Mouse (Mus musculus) hindbrain, embryonic 10.5 days (tissue): ENCODE data around the gene Eif4a1. TPM values are rescaled to one million over a fixed set of nuclear protein-coding genes. Genes with fewer than 3 reads are reported as not detected.

ENCODE experiments used
- DNase-seq: peaks from one replicate; pipeline ENCODE4 v3.0.0-alpha.2; 2017; ENCODE audit warnings: low spot score
- H3K27ac ChIP-seq: fragments of 300-500 bp; sonication (generic); 2 replicates; pipeline ENCODE4 v1.5.1; 2016; ENCODE audit warnings: mild to moderate bottlenecking, moderate library complexity
- H3K27me3 ChIP-seq: fragments of 300-500 bp; sonication (generic); 2 replicates; pipeline ENCODE4 v1.6.1; 2016; ENCODE audit warnings: mild to moderate bottlenecking; ENCODE audit not compliant: poor library complexity, insufficient read depth, severe bottlenecking
- H3K36me3 ChIP-seq: fragments of 300-500 bp; sonication (generic); 2 replicates; pipeline ENCODE4 v1.6.1; 2016; ENCODE audit warnings: mild to moderate bottlenecking, moderate library complexity
- H3K4me1 ChIP-seq: fragments of 300-500 bp; sonication (generic); replicated peaks from 2 replicates; pipeline ENCODE4 v1.6.1; 2016; ENCODE audit warnings: mild to moderate bottlenecking
- H3K4me3 ChIP-seq: fragments of 300-500 bp; sonication (generic); 2 replicates; pipeline ENCODE4 v1.5.1; 2016; ENCODE audit warnings: mild to moderate bottlenecking, moderate library complexity
- H3K9me3 ChIP-seq: fragments of 300-500 bp; sonication (generic); 2 replicates; pipeline ENCODE4 v1.6.1; 2016; ENCODE audit warnings: mild to moderate bottlenecking, moderate library complexity
- WGBS: fragments of 180-500 bp; shearing (Covaris S2); methylation state at CpG from one replicate; pipeline ENCODE4 v1.1.7; 2016; 5-methylcytosine and 5-hydroxymethylcytosine counted together
- polyA plus RNA-seq: library from polyadenylated mRNA; unstranded; fragments of >200 nt; fragmentation: Nextera tagmentation; extraction: Ambion mirVana; gene quantifications from 2 replicates; pipeline ENCODE4 v1.2.1, GENCODE M21; 2016

The Eif4a1 gene
- polyA plus RNA-seq, 1 experiment from 2014 or later = 935 TPM

DNA sequence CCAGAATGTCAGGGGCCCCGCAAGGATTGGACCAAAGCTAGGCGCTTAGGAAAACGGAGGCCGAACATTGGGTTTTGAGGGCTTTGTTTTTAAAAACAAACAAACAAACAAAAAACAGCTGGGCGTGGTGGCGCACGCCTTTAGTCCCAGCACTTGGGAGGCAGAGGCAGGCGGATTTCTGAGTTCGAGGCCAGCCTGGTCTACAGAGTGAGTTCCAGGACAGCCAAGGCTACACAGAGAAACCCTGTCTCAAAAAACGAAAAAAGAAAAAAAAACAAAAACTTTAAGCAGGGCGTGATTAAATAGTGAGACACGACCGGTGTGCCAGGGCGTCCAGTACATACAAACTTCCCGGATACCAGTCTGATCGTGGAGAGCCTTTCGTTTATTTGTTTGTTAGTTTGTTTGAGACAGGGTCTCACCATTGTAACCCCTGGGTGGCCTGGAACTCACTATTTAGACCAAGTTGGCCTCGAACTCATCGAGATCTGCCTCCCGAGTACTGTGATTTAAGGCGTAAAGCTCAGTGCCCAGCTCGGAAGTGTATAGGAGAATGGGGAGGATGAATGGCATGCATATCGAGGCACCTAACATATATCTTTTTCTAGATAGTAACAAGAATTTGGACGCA is 10.1 kb upstream of the Eif4a1 start:
- no peak for DNase-seq
- Histone ChIP-seq H3K9me3 (no peaks in the 10 kb centered on the region), H3K36me3 (peaks cover 33% of the 10 kb centered on the region), H3K4me1 (peaks cover 50% of the 10 kb centered on the region), H3K27me3 (peaks cover 14% of the 10 kb centered on the region; the same call in 1 of the 2 replicates), H3K4me3 (peak overlapping the region; percentile 82), H3K27ac (peak overlapping the region; percentile 93)
- WGBS = 29% methylated on average over 24 of the region's 24 CpGs

DNA sequence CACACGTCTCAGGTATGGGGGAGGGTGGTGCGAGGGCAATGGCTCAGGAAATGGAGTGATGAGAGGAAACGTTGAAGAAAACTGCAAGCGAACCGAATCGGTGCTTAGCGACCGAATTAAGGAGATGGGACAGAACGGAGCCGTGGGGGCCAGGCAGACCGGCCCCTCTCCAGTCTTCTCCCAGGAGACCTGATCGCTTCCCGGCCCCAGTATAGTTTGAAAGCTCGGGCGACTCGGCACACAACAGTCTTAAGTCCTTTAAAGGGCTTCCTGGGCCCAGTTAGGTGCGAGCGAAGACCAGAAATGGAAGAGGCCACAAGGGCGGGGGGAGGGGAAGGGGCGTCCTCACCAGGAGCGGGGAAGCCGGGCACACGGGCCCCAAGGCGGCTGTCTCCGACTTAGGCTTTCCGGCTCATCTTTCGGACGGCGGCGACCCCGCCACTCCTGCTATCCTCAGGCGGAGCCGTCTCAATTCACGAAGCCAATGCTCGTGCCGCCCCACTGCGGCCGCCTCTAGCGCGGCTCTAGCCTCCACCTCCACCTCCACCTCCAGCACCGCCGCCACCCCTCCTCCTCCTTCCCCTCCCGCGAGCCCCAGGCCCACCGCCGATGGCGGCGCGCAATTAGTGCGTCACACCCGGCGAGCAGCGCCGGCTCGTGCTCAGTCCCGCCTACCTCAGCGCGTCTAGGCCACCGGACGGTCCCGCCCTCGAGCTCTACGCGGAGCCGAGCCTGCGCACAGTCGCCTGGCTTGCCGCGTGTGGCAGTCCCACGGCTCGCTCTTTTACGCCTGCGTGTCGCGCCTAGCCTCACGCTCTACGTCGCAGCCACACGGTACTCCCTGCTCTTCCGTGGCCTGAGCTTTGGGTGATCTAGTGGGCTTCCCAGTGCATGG is 9.3 kb upstream of the Eif4a1 start, which contains the start of gene Senp3:
TSS of gene Senp3 (minus strand) at position 771 of the 895 bp plus-strand sequence.
- Histone ChIP-seq H3K4me1 (peaks cover 45% of the 10 kb centered on the region), H3K9me3 (no peaks in the 10 kb centered on the region), H3K27me3 (peaks cover 7% of the 10 kb centered on the region; the same call in 1 of the 2 replicates), H3K27ac (peak within 1 kb of the TSS; percentile 93), H3K4me3 (peak within 1 kb of the TSS; percentile 82), H3K36me3 (peaks cover 41% of the 10 kb centered on the region)
- WGBS = under 1% methylated on average over 80 of the region's 80 CpGs
- DNase-seq = peak; percentile 98

DNA sequence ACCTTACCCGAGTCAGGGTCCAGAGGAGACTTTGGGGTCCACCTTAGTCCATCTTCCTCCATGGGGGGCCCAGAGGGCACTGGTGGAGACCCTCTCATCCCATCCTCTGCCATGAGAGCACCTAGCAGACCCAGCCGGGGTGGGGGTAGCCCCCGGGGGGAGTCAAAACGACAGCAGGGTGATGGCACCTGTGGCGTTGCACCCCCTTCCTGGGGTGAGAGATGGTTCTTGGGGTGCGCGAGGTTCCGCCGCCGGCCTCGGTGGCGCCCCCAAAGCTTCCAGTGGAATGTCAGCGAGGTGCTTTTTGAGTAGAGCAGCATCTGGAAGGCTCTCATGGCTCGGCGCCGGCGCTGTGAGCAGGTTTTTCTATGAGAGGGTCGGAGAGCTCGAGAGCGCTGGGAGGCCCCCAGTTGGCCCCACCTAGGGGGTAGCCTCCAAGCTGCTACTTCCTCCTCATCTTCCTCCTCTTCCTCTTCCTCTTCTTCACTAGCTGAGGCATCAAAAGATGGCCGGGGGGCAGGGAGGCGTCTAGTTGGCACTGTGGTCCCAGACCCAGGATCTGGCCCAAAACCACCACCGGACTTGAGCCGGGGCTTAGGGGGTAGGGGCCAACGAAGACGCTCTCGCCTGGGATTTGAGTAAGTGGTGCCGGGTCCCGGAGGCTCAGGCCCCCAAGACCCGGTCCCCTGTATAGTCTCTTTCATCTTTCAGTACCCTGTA is 8.1 kb upstream of the Eif4a1 start:
- peaks cover 53% of the 10 kb centered on the region for H3K36me3 ChIP-seq
- 91% methylated on average over 30 of the region's 30 CpGs for WGBS
- peaks cover 7% of the 10 kb centered on the region; the same call in 1 of the 2 replicates for H3K27me3 ChIP-seq
- H3K4me1 ChIP-seq = peaks cover 38% of the 10 kb centered on the region
- DNase-seq = no peak
- peak overlapping the region; percentile 82 for H3K4me3 ChIP-seq
- no peak overlapping the region; the same call in 1 of the 2 replicates for H3K27ac ChIP-seq
- H3K9me3 ChIP-seq = no peaks in the 10 kb centered on the region

DNA sequence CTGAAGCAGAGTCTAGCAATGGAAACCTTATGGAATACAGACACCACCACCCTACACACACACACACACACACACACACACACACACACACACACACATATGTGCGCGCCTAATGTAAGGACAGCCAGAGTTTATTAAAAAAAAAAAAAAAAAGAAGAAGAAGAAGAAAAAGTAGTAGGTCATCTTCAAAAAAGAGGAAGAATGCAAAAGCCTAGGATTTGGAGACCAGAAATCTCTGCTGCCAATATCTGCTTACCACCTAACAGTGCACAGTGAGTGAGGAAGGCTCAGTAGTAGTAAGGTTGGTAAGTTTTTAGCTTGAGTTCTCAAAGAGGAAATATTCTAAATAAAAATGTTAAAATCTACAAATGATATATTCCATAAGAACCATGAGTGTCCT is 6.9 kb upstream of the Eif4a1 start:
- no peaks in the 10 kb centered on the region for H3K9me3 ChIP-seq
- WGBS = 97% methylated on average over 2 of the region's 2 CpGs
- peaks cover 38% of the 10 kb centered on the region for H3K4me1 ChIP-seq
- no peak overlapping the region for H3K27ac ChIP-seq
- H3K36me3 ChIP-seq = peaks cover 65% of the 10 kb centered on the region
- no peak for DNase-seq
- H3K27me3 ChIP-seq = no peaks in the 10 kb centered on the region; the same call in 1 of the 2 replicates
- no peak overlapping the region for H3K4me3 ChIP-seq

DNA sequence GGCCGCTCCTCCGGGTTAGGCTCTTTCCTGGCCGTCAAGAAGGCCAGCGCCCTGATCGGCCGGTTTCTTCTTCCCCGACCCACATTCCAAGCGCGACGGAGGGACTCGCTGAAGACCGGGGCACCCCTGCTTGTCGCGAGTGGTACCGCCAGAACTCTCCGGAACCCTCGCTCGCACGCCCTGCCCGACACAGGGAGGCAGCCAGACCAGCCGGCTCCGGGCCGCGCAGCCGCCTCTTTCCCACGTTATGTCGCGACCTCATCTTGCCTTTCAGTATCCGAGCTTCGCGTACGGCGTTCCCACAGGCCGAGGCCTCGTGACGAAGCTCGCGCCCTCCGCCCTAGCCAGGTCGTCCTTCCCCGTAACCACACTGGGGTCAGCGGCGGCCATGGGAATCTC is 498 bp downstream of the Eif4a1 start:
- Histone ChIP-seq H3K27me3 (no peaks in the 10 kb centered on the region), H3K9me3 (no peaks in the 10 kb centered on the region), H3K27ac (peak overlapping the region; percentile 98), H3K4me1 (peaks cover 26% of the 10 kb centered on the region), H3K4me3 (peak overlapping the region; percentile 100), H3K36me3 (peaks cover 88% of the 10 kb centered on the region)
- DNase-seq = no peak
- under 1% methylated on average over 43 of the region's 43 CpGs for WGBS

DNA sequence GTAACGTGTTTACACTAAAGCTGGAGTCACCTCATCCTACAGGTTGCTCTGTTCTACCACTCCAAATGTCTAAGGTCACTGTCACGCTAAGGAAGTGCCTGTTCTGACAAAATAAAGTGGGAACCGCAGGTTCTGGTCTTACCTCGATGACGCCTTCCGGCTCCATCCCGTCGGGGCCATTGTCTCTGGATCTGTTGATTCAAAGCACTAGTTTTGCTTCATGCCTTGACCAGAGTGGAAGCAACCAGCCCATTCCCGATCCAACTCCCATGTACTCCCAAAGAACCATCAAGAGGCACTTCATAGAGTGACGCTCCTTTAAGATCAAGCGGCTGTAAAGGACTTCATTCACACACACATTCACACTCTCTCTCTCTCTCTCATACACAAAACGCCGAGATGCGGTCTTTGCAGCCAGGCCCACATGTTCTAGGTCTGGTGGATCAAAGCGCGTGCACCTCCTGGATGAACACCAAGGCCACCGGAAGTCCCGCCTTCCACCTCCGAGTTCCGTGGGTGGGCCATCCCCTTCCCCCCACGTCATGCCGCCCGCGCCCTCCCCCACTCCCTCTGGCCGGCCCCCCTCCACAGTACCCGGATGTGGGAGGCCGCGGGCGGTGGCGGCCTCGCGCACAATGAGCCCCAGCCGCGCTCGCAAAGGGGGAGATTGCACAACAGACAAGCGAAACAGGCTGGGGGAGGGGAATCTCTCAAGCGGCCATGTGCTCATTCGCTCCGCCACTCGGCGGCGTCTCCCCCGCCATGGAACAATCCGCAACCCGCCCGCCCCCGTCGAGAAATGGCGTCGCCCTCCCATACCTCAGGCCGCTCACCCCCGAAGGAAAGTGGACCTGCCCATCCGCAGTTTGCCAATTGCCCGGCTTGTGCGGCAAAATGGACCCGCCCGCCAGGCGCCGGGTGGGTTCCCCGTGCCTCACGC is 1.2 kb downstream of the Eif4a1 start:
- H3K36me3 ChIP-seq = peaks cover 88% of the 10 kb centered on the region
- peak overlapping the region; percentile 98 for H3K27ac ChIP-seq
- WGBS = 1% methylated on average over 61 of the region's 61 CpGs

DNA sequence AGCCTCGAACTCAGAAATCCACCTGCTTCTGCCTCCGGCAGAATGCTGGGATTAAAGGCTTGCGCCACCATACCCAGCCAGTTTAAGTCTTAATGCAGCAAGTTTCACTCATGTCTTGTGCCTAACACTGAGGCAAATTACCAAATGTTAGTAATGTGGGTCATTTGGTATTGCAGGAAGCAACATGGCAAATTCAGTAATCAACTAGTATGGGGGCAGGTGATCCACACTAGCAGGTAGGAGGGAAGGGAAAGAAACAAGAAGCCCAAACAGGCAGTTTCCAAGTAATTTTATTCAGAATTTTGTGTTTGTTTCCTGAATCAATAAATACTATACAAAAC is 5.6 kb downstream of the Eif4a1 start:
- Histone ChIP-seq H3K27ac (no peak overlapping the region), H3K4me3 (no peak overlapping the region), H3K36me3 (peaks cover 81% of the 10 kb centered on the region), H3K4me1 (peaks cover 39% of the 10 kb centered on the region), H3K9me3 (no peaks in the 10 kb centered on the region), H3K27me3 (no peaks in the 10 kb centered on the region)
- DNase-seq = no peak
- WGBS = 89% methylated on average over 3 of the region's 3 CpGs

More for the DNA sequence above, 1.2 kb downstream of the Eif4a1 start:
- H3K4me1 ChIP-seq = peaks cover 26% of the 10 kb centered on the region
- H3K27me3 ChIP-seq = no peaks in the 10 kb centered on the region
- H3K4me3 ChIP-seq = peak overlapping the region; percentile 100
- peak; percentile 93 for DNase-seq
- no peaks in the 10 kb centered on the region for H3K9me3 ChIP-seq

DNA sequence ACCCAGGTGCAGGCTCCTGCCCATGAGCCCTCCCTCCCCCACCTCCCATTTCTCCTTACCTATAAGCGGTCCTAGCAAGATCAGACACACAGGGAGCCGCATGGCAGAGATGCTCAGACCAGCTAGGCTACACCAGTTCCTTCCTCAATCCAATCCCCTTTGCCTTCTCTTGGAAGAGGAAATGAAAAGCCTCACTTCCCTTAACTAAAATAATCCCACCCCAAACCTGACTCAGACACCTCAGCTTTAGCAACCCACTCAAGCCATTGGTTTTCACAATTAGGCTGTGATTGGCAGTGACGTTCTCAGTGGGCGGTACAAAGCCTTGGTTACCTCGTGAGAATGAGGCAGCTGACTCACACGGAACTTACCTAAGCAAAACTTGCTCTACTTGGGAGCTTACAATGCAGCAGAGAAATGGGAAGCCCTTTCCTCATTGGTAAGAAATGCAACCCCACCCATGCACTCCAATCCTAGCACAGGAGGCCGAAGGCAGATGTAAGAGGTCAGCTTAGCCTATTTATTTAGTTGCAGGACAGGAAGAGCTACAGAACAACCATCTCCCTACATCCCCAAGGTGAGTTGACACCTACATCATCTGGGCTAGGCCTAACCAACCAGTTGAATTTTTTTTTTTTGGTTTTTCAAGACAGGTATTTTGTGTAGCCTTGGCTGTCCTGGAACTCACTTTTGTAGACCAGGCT is 6.1 kb downstream of the Eif4a1 start, which contains the start of gene Cd68:
TSS of gene Cd68 (minus strand) at position 193 of the 704 bp plus-strand sequence.
- Histone ChIP-seq H3K27ac (no peak within 1 kb of the TSS), H3K4me3 (peak within 1 kb of the TSS; percentile 20), H3K36me3 (peaks cover 76% of the 10 kb centered on the region), H3K9me3 (no peaks in the 10 kb centered on the region), H3K27me3 (no peaks in the 10 kb centered on the region), H3K4me1 (peaks cover 44% of the 10 kb centered on the region)
- DNase-seq = peak; percentile 40
- 39% methylated on average over 7 of the region's 7 CpGs for WGBS

DNA sequence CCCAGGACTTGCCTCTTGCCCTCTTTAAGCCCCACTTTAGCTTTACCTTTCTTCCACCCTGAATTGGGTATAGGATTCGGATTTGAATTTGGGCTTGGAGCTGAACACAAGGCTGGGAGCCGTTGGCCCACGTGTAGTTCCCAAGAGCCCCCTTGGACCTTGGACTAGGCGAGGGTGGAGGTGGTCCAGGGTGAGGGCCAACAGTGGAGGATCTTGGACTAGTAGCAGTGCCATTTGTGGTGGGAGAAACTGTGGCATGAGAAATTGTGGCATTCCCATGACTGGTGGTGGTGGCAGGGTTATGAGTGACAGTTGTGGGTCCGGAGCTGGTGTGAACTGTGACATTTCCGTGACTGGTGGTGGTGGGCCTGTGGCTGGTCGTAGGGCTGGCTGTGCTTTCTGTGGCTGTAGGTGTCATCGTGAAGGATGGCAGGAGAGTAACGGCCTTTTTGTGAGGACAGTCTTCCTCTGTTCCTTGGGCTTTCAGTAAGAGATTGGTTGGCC is 6.7 kb downstream of the Eif4a1 start:
- Histone ChIP-seq H3K9me3 (no peaks in the 10 kb centered on the region), H3K27me3 (no peaks in the 10 kb centered on the region), H3K27ac (no peak overlapping the region), H3K4me1 (peaks cover 41% of the 10 kb centered on the region), H3K36me3 (peaks cover 70% of the 10 kb centered on the region), H3K4me3 (peak overlapping the region; percentile 20)
- 87% methylated on average over 9 of the region's 9 CpGs for WGBS
- DNase-seq = no peak

DNA sequence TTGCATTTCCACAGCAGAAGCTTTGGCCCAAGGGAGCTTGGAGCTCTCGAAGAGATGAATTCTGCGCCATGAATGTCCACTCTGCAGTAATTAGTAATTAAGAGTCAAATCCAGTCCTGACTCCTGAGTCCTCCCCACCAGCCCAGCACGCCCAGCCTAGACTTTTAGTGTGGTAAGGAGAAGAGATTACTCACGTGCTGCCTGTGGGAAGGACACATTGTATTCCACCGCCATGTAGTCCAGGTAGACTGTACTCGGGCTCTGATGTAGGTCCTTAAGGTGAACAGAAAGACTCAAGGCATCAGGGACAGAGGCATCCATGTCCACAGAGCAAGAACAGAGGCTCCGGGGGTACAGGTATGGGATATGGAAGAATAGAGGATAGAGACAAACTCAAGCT is 7.4 kb downstream of the Eif4a1 start:
- no peak for DNase-seq
- WGBS = 94% methylated on average over 7 of the region's 7 CpGs
- Histone ChIP-seq H3K4me1 (peaks cover 34% of the 10 kb centered on the region), H3K9me3 (no peaks in the 10 kb centered on the region), H3K27ac (no peak overlapping the region), H3K27me3 (no peaks in the 10 kb centered on the region), H3K36me3 (peaks cover 70% of the 10 kb centered on the region), H3K4me3 (peak overlapping the region; percentile 21)

DNA sequence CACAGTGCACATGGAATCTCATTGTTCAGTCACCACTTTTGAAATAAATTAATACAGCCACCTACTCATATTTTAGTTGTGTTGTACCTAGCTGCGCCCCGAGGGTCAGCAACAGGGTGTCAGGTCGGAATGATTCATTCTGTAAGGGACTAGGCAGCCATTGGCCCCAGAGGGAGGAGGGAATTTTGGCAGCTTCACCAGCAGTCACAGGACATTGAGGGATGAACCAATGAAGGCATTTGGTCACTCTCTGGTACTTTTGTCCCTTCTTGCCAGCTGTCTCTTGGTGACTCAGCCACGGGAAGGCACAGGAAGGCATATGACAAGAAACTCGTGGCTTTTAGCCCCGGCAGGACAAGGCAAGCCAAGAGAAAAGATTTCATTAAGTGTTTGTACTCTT is 8.4 kb downstream of the Eif4a1 start:
- no peak for DNase-seq
- Histone ChIP-seq H3K27ac (peak overlapping the region; percentile 95), H3K27me3 (no peaks in the 10 kb centered on the region), H3K4me1 (peaks cover 26% of the 10 kb centered on the region), H3K36me3 (peaks cover 69% of the 10 kb centered on the region), H3K9me3 (no peaks in the 10 kb centered on the region), H3K4me3 (no peak overlapping the region)
- WGBS = 90% methylated on average over 6 of the region's 6 CpGs
